Mouse (Mus musculus): ENCODE measurements around the gene Adgrg5.

The Adgrg5 gene

GRCm38 (mm10) chr8:94908847-94909246 lies 14.6 kb upstream of the Adgrg5 start:
- POLR2A ChIA-PET, result interaction anchor here in 2 of 4 experiments (0.5 to 1.6 kb wide), 5 partner anchors 10 to 43 kb away, joined by 3 to 6 read pairs (median 4); no protein-coding TSS in a partner anchor
- CTCF ChIA-PET, result interaction anchor here (0.6 to 1.6 kb wide), 10 partner anchors 8 to 453 kb away, joined by 3 to 7 read pairs (median 4); partner anchors contain the start of genes Ciapin1 (in 1 of the 4), Coq9 (in 1 of the 4) and Dok4 (in 1 of the 4)

GRCm38 (mm10) chr8:94913061-94913660 lies 10.3 kb upstream of the Adgrg5 start:
- ChIA-PET POLR2A (interaction anchor here (0.5 to 2.1 kb wide), 24 partner anchors 9 to 263 kb away, joined by 3 to 13 read pairs (median 5); partner anchors contain the start of genes Cx3cl1 (in 2 of the 4), Adgrg5 (in 1 of the 4) and Dok4 (in 1 of the 4)), CTCF (interaction anchor here (0.5 to 2.9 kb wide), 36 partner anchors 9 to 418 kb away, joined by 3 to 12 read pairs (median 4); partner anchors contain the start of genes Adgrg5 (in 2 of the 4), Dok4 (in 2 of the 4), Usb1 (in 1 of the 4) and Zfp319 (in 1 of the 4))

- ChIA-PET POLR2A (no interaction called here), CTCF (no interaction called here)
Observed at GRCm38 (mm10) chr8:94914256-94914655, 9.2 kb upstream of the Adgrg5 start.

- ChIA-PET CTCF (interaction anchor here in 2 of 4 experiments (0.6 to 1.1 kb wide), 2 partner anchors 87 to 406 kb away, joined by 3 read pairs; no protein-coding TSS in a partner anchor), POLR2A (interaction anchor here in 2 of 4 experiments (0.6 to 2.2 kb wide), 3 partner anchors 46 to 86 kb away, joined by 3 to 6 read pairs (median 4); no protein-coding TSS in a partner anchor)
Observed at GRCm38 (mm10) chr8:94914701-94915101, 8.8 kb upstream of the Adgrg5 start.

GRCm38 (mm10) chr8:94916311-94916959 lies 7.1 kb upstream of the Adgrg5 start:
- POLR2A ChIA-PET, result interaction anchor here in 2 of 4 experiments (0.7 to 2.2 kb wide), 13 partner anchors 9 to 94 kb away, joined by 3 to 6 read pairs (median 3); no protein-coding TSS in a partner anchor
- CTCF ChIA-PET, result interaction anchor here in 3 of 4 experiments (0.5 to 2.6 kb wide), 23 partner anchors 8 to 429 kb away, joined by 3 to 14 read pairs (median 4); partner anchors contain the start of gene Dok4 (in 1 of the 3)

GRCm38 (mm10) chr8:94916960-94917324 lies 6.6 kb upstream of the Adgrg5 start:
- ChIA-PET CTCF (interaction anchor here in 3 of 4 experiments (0.5 to 2.6 kb wide), 21 partner anchors 9 to 889 kb away, joined by 3 to 14 read pairs (median 4); partner anchors contain the start of gene Dok4 (in 1 of the 3)), POLR2A (interaction anchor here in 2 of 4 experiments (0.8 to 2.2 kb wide), 13 partner anchors 9 to 94 kb away, joined by 3 to 6 read pairs (median 3); partner anchors contain the start of gene Dok4 (in 1 of the 2))

GRCm38 (mm10) chr8:94917352-94917751 lies 6.1 kb upstream of the Adgrg5 start:
- CTCF ChIA-PET, result interaction anchor here (0.5 to 2.6 kb wide), 22 partner anchors 9 to 888 kb away, joined by 3 to 14 read pairs (median 4); partner anchors contain the start of gene Dok4 (in 1 of the 4)

GRCm38 (mm10) chr8:94917851-94918495 lies 5.5 kb upstream of the Adgrg5 start, which contains the start of gene Ccdc102a:
TSS of gene Ccdc102a (minus strand) at chr8:94918098.
- CTCF ChIA-PET, result interaction anchor here (0.6 to 2.6 kb wide), 11 partner anchors 9 to 355 kb away, joined by 3 to 14 read pairs (median 4); no protein-coding TSS in a partner anchor
- POLR2A ChIA-PET, result interaction anchor here in 3 of 4 experiments (0.7 to 1.4 kb wide), 5 partner anchors 14 to 146 kb away, joined by 3 to 5 read pairs (median 3); partner anchors contain the start of gene Cx3cl1 (in 1 of the 3)

More at GRCm38 (mm10) chr8:94917352-94917751, 6.1 kb upstream of the Adgrg5 start:
- POLR2A ChIA-PET, result interaction anchor here in 2 of 4 experiments (0.8 to 1.4 kb wide), 12 partner anchors 10 to 95 kb away, joined by 3 to 5 read pairs (median 3); partner anchors contain the start of gene Dok4 (in 1 of the 2)

- ChIA-PET CTCF (interaction anchor here in 2 of 4 experiments (0.7 to 1.6 kb wide), 3 partner anchors 20 to 51 kb away, joined by 6 to 10 read pairs (median 9); no protein-coding TSS in a partner anchor), POLR2A (interaction anchor here in 3 of 4 experiments (0.6 to 1.2 kb wide), 4 partner anchors 15 to 413 kb away, joined by 3 to 4 read pairs (median 4); partner anchors contain the start of genes Dok4 (in 1 of the 3) and Usb1 (in 1 of the 3))
Observed at GRCm38 (mm10) chr8:94919256-94919655, 4.2 kb upstream of the Adgrg5 start.

GRCm38 (mm10) chr8:94922176-94922575 lies 1.3 kb upstream of the Adgrg5 start:
- POLR2A ChIA-PET, result interaction anchor here (0.6 to 2.9 kb wide), 18 partner anchors 9 to 391 kb away, joined by 3 to 13 read pairs (median 4); partner anchors contain the start of genes Ciapin1 (in 1 of the 4), Coq9 (in 1 of the 4) and Dok4 (in 1 of the 4)

GRCm38 (mm10) chr8:94922602-94923001 lies 892 bp upstream of the Adgrg5 start:
- POLR2A ChIA-PET, result interaction anchor here (0.6 to 2.9 kb wide), 17 partner anchors 8 to 124 kb away, joined by 3 to 13 read pairs (median 4); partner anchors contain the start of genes Ciapin1 (in 1 of the 4), Coq9 (in 1 of the 4) and Dok4 (in 1 of the 4)

More at GRCm38 (mm10) chr8:94922176-94922575, 1.3 kb upstream of the Adgrg5 start:
- CTCF ChIA-PET, result interaction anchor here (1.0 to 2.0 kb wide), 9 partner anchors 9 to 313 kb away, joined by 3 to 8 read pairs (median 5); no protein-coding TSS in a partner anchor

GRCm38 (mm10) chr8:94928227-94928626 lies 4.7 kb downstream of the Adgrg5 start:
- POLR2A ChIA-PET, result interaction anchor here in 1 of 4 experiments (0.7 kb wide), 1 partner anchor 73 kb away, joined by 3 read pairs; no protein-coding TSS in a partner anchor
- CTCF ChIA-PET, result no interaction called here

More at GRCm38 (mm10) chr8:94922602-94923001, 892 bp upstream of the Adgrg5 start:
- CTCF ChIA-PET, result interaction anchor here (0.5 to 2.0 kb wide), 12 partner anchors 9 to 313 kb away, joined by 3 to 8 read pairs (median 4); no protein-coding TSS in a partner anchor

GRCm38 (mm10) chr8:94933918-94934317 lies 10.4 kb downstream of the Adgrg5 start:
- ChIA-PET POLR2A (interaction anchor here in 2 of 4 experiments (0.7 to 1.5 kb wide), 2 partner anchors 15 to 29 kb away, joined by 3 read pairs; no protein-coding TSS in a partner anchor), CTCF (interaction anchor here in 1 of 4 experiments (2.0 kb wide), 1 partner anchor 16 kb away, joined by 5 read pairs; no protein-coding TSS in a partner anchor)

GRCm38 (mm10) chr8:94935172-94935571 lies 11.7 kb downstream of the Adgrg5 start:
- CTCF ChIA-PET, result interaction anchor here (0.6 to 3.1 kb wide), 9 partner anchors 10 to 271 kb away, joined by 3 to 10 read pairs (median 5); no protein-coding TSS in a partner anchor
- POLR2A ChIA-PET, result interaction anchor here in 1 of 4 experiments (0.5 kb wide), 1 partner anchor 467 kb away, joined by 3 read pairs; no protein-coding TSS in a partner anchor

- POLR2A ChIA-PET, result interaction anchor here in 1 of 4 experiments (1.2 kb wide), 1 partner anchor 49 kb away, joined by 3 read pairs; no protein-coding TSS in a partner anchor
Observed at GRCm38 (mm10) chr8:94942566-94942965, 19.1 kb downstream of the Adgrg5 start.

GRCm38 (mm10) chr8:94945185-94945584 lies 21.7 kb downstream of the Adgrg5 start:
- CTCF ChIA-PET, result interaction anchor here in 3 of 4 experiments (0.5 to 1.8 kb wide), 5 partner anchors 10 to 386 kb away, joined by 3 to 6 read pairs (median 4); partner anchors contain the start of gene Zfp319 (in 1 of the 3)
- POLR2A ChIA-PET, result no interaction called here

More at GRCm38 (mm10) chr8:94942566-94942965, 19.1 kb downstream of the Adgrg5 start:
- CTCF ChIA-PET, result interaction anchor here in 3 of 4 experiments (0.5 to 3.3 kb wide), 19 partner anchors 10 to 977 kb away, joined by 3 to 15 read pairs (median 4); partner anchors contain the start of gene Kifc3 (in 1 of the 3)

Data from embryonic stem cell, embryonic (primary cell).